Mouse (Mus musculus) CD4-positive, CD25-positive, alpha-beta regulatory T cell, adult 4 months (primary cell): ENCODE data around the gene Fhad1. TPM values are rescaled to one million over a fixed set of nuclear protein-coding genes. Genes with fewer than 3 reads are reported as not detected.

Source experiments
- ATAC-seq: one replicate; pipeline ENCODE4 v1.8.0; 2017
- polyA plus RNA-seq, 2 experiments: library from polyadenylated mRNA; unstranded; fragments of 100-300 nt; shearing (Covaris generic); gene quantifications; one replicate each; pipeline ENCODE4 v1.2.1; 2017

Fhad1 gene
- polyA plus RNA-seq, 2 experiments from 2014 or later: 1.0 TPM; not detected in 1

DNA sequence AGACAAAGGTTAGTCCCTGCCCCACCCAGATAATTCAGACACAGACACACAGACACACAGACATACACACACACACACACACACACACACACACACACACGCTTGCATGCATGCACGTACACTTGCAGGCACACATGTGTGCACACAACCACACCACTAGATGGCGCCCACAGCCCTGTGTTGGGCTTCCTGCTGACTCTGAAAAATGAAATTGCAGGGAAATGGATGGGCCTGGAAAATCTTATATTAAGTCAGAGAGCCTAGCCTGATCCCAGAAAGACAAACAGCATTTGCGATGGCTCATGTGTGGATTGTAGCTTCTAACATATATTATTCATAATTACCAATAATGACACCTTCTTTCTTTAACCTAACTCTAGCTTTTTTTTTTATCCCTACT lies 38.7 kb downstream of the Fhad1 start:
- no peak for ATAC-seq

DNA sequence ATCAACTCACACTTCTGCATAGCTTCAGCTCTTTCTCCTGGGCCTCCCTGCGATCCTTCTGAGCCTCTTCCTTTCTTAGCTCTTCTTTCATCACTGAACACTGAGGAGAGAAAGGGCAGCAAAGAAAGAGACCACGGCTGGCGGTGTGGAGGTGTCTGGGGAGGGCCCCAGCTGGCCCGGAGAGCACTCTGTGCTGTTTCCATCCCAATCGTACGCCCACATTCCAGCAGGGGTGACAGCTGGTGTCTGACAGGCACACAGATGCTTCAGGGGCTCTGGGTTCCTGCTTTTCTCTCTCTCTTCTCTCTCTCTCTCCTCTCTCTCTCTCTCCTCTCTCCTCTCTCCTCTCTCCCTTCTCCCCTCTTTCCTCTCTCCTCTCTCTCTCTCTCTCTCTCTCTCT lies 50.3 kb downstream of the Fhad1 start:
- ATAC-seq: no peak

- ATAC-seq: no peak
Measured at GRCm38 (mm10) chr4:141963907-141964306, 51.0 kb downstream of the Fhad1 start.

DNA sequence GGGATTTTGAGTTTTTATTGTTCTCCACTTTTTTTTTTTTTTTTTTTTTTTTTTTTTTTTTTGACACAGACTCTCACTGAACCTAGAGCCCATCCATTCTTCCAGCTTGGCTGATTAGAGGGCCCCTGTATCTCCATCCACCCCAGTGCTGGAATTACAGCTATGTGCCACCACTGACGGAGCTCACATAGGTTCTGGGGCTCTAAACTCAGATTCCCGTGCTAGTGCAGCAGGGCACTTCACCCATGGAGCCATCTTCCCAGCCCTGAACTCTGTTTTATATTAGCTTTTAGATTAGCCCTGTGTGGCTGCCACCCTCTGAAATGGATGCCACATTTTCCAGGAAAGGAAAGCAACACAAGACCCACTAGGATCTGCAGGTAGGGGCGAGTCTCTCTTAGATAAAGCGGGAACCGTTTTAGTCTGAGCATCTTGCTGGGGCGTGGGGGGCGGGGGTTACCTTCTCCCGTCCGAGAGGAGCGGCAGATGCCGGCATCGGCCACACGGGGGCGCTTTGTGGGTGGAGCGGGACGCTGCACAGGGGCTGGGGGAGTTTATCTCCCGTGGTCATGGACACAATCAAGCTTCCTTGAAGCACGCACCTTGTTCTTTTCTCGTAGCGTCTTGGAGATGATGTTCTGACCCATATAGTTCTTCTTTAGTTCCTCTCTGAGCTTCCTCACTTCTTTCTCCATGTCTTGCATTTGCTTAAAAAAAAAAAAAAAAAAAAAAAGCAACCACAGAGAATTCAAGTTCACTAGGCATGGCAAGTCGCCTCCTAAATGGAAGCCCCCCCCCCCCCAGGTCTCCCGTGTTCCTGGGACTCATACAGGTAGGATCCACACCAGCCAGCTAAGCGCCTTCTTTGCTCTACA lies 51.8 kb downstream of the Fhad1 start:
- peak; percentile 69 for ATAC-seq

- no peak for ATAC-seq
Measured at GRCm38 (mm10) chr4:141960037-141960436, 54.8 kb downstream of the Fhad1 start.

DNA sequence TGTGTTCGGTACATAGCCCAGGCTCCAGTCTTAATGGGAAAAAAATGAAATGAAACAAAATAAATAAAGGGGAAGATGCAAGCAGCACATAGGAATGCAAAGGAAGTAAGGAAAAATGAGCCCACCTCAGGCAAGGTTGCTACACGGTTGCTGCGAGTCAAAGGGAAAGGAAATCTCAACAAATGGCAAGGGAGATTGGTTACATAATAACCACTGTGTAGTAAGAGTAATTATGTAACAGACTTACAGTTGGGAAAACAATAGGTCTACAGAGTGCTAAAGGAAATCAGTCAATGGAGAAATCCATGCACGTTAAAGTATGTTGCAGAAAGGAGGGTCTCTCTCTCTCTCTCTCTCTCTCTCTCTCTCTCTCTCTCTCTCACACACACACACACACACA lies 55.3 kb downstream of the Fhad1 start:
- ATAC-seq: no peak

DNA sequence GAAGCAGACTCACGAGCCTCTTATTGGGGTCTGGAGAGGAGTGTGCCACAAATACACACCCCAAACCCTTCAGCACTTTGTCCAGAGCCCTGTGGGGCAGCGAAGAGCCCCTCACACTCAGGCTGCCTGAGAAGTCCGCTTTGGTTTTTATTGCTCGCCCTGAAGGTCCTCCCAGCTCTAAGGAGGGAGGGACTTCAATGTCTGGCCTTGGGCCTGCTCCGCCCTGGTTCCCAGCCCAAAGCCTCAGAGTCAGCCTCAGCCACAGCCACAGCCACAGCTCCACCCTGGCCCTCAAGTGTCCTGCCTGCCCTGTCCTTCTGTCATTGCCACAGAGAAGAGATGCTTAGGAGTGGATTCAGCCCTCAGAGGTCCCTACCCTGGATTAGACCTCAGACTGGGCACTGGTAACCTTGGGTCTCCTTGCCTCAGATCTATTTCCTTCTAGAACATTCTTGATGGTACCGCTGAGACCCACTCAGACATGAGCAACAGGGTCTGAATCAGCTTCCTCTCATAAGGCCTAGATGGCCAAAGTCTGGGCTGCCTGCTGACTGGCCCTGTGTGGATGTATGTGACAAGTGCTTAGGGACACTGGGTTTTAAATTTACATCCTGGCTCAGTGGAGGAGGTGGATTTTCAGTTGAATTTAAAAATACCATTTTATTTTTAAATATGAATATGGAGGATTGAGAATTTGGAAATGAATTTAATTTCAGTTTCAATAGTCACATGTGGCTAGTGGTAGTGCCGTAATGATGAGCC lies 56.1 kb downstream of the Fhad1 start:
- ATAC-seq: no peak

DNA sequence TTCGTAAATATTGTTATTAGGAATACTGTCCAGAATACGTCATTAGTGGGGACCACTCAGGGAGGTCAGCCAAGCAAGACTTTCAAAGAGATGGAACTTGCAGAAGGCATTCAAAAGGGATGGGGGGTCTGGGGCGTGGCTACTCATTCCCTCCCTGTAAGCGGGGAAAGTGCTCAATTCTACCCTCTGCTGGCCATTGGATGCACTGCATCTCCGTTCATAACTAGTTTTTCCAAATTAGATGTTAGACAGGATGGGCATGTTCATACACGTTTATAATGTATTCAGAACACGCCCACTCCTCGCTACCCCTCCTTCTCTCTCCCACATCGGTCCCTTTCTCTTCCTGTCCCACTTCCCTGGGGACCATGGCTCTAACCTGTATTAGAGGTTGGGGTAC lies 56.7 kb downstream of the Fhad1 start:
- ATAC-seq: peak; percentile 83

DNA sequence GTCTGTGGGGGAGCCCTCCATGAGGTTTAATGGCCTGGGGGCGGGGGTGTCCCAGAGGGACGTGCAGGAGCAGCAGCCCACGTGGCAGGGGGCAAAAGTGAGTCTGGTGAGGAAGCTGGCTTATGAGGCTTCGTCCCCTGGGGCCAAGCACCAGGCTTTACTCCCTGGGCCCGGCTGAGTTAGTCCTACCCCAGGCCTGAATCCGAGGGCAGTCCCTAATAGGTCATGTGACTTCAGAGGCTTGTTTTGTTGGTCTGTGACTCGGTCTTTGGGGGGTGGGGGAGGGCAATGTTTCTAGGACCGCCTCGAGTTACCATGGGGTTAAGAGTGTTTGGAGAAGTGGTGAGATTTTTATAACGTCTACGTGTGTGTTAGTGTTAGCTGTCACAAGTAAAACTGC lies 57.1 kb downstream of the Fhad1 start:
- no peak for ATAC-seq

DNA sequence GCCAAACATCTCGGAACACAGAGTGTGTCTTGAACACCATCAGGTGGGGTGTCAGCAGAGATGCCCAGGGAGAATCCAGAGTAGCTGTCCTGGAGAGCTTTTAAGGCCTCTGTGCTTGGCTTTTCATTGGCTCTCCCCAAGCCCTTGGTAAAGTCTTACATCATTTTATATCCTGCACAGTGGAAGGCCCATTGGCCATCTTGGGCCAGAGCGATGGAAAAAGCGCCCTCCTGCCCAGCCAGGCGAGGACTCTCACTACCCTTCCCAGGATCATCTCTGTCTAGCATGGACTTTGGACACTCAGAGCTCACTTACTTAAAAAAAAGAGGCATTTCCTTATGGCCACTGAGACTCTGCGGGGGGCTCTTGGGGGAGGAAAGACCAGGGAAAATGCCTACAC lies 58.0 kb downstream of the Fhad1 start:
- no peak for ATAC-seq

GRCm38 (mm10) chr4:141954770-141955720 lies 59.8 kb downstream of the Fhad1 start:
- no peak for ATAC-seq

GRCm38 (mm10) chr4:141953859-141954258 lies 61.0 kb downstream of the Fhad1 start:
- no peak for ATAC-seq

GRCm38 (mm10) chr4:141953291-141953690 lies 61.6 kb downstream of the Fhad1 start:
- ATAC-seq: no peak

GRCm38 (mm10) chr4:141952824-141953223 lies 62.1 kb downstream of the Fhad1 start:
- ATAC-seq: peak; percentile 68

GRCm38 (mm10) chr4:141952114-141952513 lies 62.8 kb downstream of the Fhad1 start:
- ATAC-seq: peak; percentile 83

- ATAC-seq: no peak
Measured at GRCm38 (mm10) chr4:141949436-141949835, 65.4 kb downstream of the Fhad1 start.

GRCm38 (mm10) chr4:141948822-141949221 lies 66.1 kb downstream of the Fhad1 start:
- ATAC-seq: no peak

DNA sequence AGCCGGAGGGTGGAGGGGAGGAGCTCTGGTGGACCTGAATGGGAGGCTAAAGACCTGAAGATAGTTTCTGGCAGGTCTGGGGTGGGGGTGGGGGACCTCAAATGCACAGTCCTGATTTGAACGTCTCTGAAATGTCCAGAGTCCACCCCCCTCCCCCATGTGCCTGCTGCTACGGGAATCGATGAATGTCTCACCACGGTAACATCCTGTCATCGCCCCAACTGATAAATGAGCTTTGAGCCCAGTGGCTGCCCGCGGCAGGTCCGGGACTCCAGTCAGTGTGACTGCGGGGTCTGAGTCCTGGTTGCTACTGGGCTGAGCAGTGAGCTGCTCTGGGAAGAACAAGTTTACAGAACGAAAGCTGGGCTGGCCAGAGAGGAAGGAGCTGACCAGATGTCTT lies 72.5 kb downstream of the Fhad1 start:
- ATAC-seq: no peak

DNA sequence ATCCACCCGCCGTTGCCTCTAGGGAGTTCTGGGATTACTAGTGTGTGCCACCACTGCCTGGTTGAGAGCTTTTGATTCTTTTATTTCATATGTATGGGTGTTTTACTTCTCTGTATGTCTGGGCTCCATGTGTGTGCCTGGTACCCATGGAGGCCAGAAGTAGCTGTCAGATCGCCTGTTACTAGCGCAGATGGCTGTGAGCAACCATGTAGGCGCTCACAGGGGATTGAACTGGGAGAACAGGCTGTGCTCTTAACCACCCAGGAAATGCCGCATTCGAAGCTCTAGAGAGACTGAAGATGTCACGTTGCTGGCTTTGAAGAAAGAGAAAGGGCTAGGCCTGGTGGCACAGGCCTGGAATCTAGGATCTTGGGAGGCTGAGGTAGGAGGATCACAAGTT lies 73.6 kb downstream of the Fhad1 start:
- no peak for ATAC-seq

DNA sequence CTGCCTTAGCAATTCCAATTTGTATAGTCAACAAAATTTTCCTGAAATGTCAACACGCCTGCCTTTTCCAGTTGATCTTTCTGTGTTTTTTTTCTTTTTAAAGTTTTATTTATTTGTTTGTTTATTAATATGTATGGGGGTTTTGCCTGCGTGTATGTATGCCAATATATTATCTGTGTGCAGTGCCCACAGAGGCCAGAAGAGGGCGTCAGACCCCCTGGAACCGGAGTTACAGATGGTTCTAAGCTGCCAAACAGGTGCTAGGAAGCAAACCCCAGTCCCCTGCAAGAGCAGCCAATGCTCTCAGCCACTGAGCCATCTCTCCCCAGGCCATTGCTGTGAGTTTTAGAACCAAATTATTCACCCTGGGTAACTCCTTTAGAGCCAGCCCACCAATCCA lies 76.3 kb downstream of the Fhad1 start:
- ATAC-seq: no peak

DNA sequence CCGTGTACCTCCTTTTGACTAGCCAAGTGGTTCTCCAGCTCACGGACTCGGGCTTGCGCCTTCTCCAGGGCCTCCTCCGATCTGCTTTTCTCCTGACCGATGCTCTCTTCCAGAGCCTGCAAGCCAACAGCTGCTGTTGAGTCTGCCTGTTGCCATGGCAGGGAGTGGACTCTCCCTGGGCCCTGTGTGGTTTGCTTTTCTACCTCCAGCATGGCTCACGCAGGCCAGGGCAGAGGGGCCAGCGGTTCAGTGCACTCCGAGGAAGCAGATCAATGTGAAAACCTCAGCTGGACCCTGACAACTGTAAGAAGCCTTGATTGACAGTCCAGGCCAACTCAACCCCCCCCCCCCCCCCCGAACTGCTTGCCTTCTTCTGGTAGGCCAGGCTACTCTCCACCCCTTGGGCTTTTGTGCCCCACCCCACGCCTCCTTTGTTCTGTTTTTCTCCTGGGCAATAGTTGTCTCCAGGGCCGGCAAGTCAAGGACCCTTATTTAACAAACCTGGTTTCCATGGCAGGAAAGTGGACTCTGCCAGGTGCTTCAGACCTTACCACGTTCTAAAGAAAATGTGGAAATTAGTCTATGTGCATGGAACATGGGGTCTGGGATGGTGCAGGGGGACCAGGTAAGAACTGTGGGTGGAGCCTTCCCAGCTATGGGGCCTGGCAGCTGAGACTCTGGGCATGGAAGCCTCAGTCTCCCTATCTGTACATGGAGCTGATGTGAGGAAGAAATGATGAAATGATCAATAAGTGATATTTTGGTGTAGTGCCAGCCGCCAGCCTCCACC lies 81.9 kb downstream of the Fhad1 start:
- ATAC-seq: no peak

DNA sequence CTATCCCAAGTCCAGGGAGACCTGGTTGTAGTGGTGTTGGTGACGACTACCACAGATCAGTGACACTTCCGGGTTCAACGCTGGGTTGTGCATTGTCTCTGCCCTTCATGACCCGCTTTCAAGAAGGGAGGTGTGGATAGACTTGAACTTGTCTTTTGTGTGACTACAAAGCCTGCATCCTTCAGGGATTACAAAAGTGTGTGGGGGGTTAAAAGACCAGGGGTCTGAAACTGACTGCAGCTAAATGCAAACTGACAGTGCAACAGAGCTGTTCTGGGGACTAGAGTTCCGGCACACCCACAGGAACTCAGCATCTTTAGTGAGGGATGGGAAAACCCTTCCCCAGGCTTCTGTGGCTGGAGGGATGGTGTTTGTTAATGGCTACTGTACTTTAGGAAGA lies 83.4 kb downstream of the Fhad1 start:
- ATAC-seq: no peak
